Mouse (Mus musculus): ENCODE results near the gene Osbp2.

DNA sequence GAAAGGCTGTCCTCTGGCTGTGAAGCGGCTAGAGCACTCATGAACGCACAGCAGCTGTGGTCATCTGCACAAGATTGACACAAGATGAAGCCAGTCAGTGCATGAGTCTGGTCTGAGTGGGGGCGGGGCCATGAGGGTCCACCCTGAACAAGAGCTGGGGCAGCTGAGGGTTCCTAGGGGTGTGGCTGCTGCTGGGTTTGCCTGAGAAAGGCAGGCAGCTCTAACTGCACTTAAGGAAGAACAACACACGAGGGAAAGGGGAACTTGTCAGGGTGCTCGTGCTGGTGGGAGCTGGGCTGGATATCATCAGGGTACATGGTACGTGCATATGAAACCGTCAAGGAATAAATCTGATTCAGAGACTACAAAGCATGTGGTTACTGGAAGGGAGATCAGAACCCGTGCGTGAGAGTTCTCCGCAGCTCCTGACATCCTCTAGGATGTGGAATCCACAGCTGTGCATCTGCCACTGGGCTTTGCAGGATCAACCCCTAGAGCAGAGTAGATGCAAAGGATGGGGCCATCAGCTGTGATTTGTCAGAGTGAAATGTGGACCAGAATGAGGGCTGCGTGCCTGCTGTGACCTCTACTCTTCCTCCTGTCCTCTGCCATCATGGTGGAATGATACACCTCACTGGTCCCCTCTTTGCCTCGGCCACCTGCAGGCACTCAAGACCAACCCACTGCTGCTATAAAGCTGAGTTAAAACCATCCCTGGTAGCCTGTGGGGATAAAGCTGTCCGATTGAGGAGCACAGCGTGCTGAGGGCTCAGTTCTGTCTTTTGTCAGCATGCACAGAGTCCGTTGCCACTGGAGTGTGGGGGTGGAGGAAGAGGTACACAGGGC lies 14.0 kb downstream of the Osbp2 start:
- TF ChIP-seq CTCF (IDR thresholded peaks at IDR 0.05; ENCODE audit: extremely low read depth, insufficient read length, insufficient replicate concordance, low read depth, low read length) (no peak), POLR2A (IDR thresholded peaks at IDR 0.05; ENCODE audit: low read depth, low read length) (no peak)

All from small intestine, adult 2 months (tissue).